Mouse (Mus musculus) splenic B cell, adult 2 months (primary cell): ENCODE measurements around the gene Adgre1.
A peak's percentile ranks its signal among the peaks of the same experiment; 100 is the strongest.
"Not testable (repeated sequence)": the region's sequence is repeated elsewhere in the genome, so short reads cannot be mapped to it uniquely, and the experiment has no call there.

Experiments
- DNase-seq: peaks from one replicate; pipeline ENCODE4 v3.0.0-alpha.2; 2011; ENCODE audit warnings: low read depth, low spot score
- H3K27me3 ChIP-seq: 2 replicates; pipeline ENCODE4 v1.6.1; 2012; ENCODE audit warnings: mild to moderate bottlenecking, low read length, moderate library complexity, mixed read lengths; ENCODE audit not compliant: control insufficient read depth, poor library complexity, insufficient read depth, severe bottlenecking
- H3K36me3 ChIP-seq: 2 replicates; pipeline ENCODE4 v1.6.1; 2012; ENCODE audit warnings: mild to moderate bottlenecking, low read length, moderate library complexity, mixed read lengths; ENCODE audit not compliant: control insufficient read depth, poor library complexity, insufficient read depth, severe bottlenecking

Gene Adgre1

DNA sequence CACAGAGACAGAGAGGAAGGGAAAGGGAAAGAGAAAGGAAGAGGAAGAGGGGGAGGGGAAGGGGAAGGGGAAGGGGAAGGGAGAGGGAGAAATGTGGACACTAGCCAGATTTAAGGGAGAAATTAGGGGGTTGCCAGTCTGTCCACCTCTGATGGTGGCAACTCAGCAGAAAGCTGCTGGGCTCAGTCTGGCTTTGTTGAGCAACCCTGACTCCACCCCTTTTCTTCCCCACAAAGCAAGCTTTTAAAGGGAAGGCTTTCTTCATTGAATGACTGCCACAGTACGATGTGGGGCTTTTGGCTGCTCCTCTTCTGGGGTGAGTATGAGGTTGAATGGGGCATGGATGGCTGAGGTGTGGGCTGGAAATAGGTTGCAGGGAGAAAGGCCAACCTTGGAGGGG, at the start of gene Adgre1:
TSS of gene Adgre1 (plus strand) at position 251 of the 400 bp plus-strand sequence.
- no peak for DNase-seq
- H3K27me3 ChIP-seq: no peaks in the 10 kb centered on the region

DNA sequence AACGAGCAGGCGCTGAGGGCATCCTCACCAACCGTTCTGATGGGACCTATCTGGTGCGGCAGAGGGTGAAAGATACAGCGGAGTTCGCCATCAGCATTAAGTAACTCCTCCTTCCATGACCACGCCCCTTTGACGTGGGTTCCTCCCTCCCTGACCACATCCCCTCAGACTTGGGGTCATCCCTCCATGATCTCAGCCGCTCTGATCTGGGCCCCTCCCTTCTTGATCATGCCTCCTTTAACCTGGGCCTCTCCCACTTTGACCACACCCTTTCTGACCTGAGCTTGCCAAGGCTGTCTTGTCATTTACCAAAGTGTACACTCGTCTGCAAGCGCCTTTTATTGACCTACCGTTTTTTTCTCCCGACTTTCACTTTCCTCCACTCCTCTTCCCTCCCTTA, 46.7 kb upstream of the Adgre1 start:
- H3K36me3 ChIP-seq: peaks cover 23% of the 10 kb centered on the region
- no peaks in the 10 kb centered on the region for H3K27me3 ChIP-seq
- DNase-seq: no peak

More for the DNA sequence above, at the start of gene Adgre1:
- H3K36me3 ChIP-seq: no peaks in the 10 kb centered on the region

GRCm38 (mm10) chr17:57327615-57328014, 30.9 kb upstream of the Adgre1 start:
- Histone ChIP-seq H3K36me3 (peaks cover 14% of the 10 kb centered on the region), H3K27me3 (no peaks in the 10 kb centered on the region)
- DNase-seq: no peak

DNA sequence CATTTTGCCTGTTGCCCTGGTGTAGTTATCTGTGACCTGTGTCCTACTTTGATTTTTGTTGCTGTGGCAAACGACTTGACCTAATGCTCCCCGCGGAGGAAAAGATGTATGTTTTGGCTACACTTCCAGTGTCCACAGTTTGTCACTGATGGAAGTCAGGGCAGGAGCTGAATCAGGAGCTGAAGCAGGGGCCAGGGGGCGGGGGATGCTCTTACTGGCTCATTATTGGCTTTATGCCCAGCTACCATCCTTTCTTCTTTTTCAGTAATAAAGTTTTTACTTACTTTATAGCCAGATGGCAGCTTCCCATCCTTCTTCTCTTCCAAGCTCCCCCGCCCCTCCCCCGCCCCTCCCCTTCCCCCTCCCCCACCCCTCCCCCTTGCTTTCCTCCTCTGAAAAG, 29.5 kb upstream of the Adgre1 start:
- DNase-seq: no peak
- Histone ChIP-seq H3K27me3 (no peaks in the 10 kb centered on the region), H3K36me3 (peaks cover 10% of the 10 kb centered on the region)

DNA sequence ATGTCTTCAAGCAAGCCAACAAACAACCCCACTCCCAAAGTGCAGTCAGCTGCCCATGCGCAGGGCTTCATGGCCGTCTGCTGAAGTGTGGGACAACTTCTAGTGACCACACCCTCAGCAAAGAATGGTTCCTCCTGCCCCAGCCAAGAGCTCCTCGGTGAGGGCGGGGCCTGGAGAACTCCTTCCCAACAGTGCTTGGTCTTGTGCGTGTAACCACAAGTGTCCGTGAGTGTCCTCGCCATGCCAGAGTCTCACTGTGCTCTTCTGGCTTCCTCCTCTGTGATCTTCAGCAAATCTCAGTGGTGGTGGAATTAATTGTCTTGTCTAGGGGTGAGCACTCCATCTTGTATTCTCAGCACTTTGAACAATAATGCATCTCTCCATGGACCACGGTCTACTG, 27.5 kb upstream of the Adgre1 start:
- no peaks in the 10 kb centered on the region for H3K27me3 ChIP-seq
- no peak for DNase-seq
- peaks cover 7% of the 10 kb centered on the region for H3K36me3 ChIP-seq

DNA sequence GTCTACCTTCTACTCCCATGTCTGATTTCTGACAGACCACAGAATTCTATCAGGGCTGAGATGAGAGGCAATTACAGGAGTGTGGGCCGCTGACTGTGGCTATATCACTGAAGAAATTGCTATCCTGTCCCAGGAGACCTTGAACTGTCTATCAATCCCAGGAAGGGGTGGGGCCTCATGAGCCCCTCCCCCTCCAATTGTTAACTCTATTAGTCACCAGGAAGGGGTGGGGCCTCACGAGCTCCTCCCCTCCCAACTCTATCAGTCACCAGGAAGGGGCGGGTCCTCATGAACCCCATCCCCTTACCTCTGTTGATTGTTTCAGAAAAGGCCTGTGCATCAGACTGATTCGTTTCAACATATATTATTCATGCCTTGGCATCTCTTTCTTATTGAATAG, 26.2 kb upstream of the Adgre1 start:
- peak; percentile 52 for DNase-seq
- Histone ChIP-seq H3K27me3 (no peaks in the 10 kb centered on the region), H3K36me3 (peaks cover 5% of the 10 kb centered on the region)

GRCm38 (mm10) chr17:57334001-57334760, 24.3 kb upstream of the Adgre1 start:
- Histone ChIP-seq H3K36me3 (no peaks in the 10 kb centered on the region), H3K27me3 (no peaks in the 10 kb centered on the region)
- no peak for DNase-seq

DNA sequence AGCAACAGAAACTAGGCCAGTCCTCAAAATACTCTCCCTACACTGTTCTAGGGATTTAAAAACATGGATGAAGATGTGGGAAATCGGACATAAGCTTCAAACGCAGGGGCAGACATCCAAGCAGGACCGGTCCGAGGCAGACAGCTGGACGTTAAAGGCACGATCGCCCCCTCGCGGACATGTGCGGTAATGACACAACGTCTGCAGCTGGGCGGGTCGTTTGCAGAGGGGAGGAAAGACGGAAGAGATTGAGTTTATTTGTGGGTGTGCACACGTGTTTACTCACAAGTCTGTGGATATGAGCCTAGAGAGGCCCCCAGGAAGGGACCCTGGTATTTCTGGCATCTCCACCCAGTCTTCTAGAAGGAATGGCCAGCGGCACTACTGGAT, 23.7 kb upstream of the Adgre1 start:
- H3K27me3 ChIP-seq: no peaks in the 10 kb centered on the region
- peak; percentile 90 for DNase-seq
- no peaks in the 10 kb centered on the region for H3K36me3 ChIP-seq

DNA sequence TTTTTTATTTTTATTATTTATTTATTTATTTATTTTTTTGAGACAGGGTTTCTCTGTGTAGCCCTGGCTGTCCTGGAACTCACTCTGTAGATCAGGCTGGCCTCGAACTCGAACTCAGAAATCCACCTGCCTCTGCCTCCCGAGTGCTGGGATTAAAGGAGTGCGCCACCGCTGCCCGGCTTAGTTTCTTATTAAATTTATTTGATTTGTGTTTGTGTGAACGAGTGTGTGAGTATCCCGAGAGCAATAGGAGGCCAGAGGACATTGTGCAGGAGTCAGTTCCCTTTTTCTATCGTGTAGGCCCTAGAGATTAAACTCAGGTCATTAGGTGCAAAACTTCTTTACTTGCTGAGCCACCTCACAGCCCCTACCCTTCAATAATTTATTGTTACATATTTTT, 23.3 kb upstream of the Adgre1 start:
- peak; percentile 68 for DNase-seq
- H3K36me3 ChIP-seq: not testable (repeated sequence)

DNA sequence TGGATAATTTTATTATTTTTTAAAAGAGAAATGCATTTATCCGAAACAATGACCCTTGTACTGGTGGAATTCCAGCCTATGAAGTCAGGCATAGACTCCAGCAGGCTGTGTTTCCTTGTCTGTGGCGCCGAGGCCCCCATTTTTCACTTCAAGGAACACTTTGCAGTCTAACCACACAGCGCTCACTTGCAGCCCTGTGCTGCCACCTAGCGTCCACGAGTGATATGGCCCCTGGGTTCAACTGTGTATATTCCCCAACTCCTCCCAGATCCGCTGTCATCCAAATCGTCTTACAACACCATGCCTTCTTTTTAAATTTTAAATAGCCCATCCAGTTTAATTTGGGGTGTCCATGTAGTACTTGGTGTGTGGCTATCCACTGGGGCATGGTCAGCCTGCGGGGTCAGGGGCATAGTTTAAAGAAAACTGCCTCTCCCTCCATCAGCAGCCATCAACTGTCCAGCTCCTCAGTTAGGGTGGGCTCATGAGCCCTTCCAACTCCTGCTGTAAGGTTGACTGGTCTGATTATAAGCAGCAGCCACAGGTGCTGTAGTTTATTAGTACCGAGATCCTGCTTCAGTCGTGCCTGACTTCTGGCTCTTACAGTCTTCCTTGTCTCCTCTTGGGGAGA, 22.7 kb upstream of the Adgre1 start:
- peak; percentile 92 for DNase-seq
- no peaks in the 10 kb centered on the region for H3K36me3 ChIP-seq
- H3K27me3 ChIP-seq: no peaks in the 10 kb centered on the region

More for the DNA sequence above, 23.3 kb upstream of the Adgre1 start:
- H3K27me3 ChIP-seq: not testable (repeated sequence)

- no peaks in the 10 kb centered on the region for H3K27me3 ChIP-seq
- no peaks in the 10 kb centered on the region for H3K36me3 ChIP-seq
- DNase-seq: peak; percentile 54
Measured at GRCm38 (mm10) chr17:57337996-57338395, 20.5 kb upstream of the Adgre1 start.

- Histone ChIP-seq H3K36me3 (no peaks in the 10 kb centered on the region), H3K27me3 (no peaks in the 10 kb centered on the region)
- no peak for DNase-seq
Measured at GRCm38 (mm10) chr17:57339298-57339697, 19.2 kb upstream of the Adgre1 start.

GRCm38 (mm10) chr17:57341568-57341967, 16.9 kb upstream of the Adgre1 start:
- Histone ChIP-seq H3K36me3 (no peaks in the 10 kb centered on the region), H3K27me3 (no peaks in the 10 kb centered on the region)
- DNase-seq: no peak

DNA sequence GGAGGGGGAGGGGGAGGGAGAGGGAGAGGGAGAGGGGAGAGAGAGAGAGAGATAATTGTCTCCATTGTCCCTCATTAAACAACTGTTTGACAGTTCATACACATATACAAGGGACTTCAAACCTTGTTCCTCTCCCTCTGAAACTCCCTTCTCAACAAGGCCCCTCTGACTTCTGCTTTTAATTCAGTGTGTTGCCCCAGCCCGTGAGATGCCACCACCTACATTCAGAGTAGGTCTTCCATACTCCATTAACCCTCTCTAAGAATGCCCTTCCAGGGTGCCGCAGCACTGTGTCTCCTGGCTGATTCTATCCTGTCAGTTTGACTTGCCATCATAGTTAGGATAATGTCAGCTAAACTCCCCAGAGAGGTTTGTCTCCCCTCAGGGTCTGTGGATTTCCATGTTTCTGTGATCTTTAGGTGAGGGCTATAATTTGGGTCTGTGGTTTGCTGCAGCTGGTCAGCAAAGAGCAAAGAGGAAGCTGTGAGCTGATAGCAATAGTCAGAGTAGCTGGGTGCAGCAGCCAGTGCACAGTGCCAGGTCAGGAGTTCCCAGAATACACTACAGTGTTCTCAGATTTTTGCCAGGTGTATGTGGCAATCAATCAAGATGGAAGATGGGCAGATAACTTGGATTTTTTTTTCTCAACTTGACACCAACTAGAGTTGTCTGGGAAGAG, 14.3 kb upstream of the Adgre1 start:
- Histone ChIP-seq H3K36me3 (no peaks in the 10 kb centered on the region), H3K27me3 (no peaks in the 10 kb centered on the region)
- DNase-seq: peak; percentile 76

DNA sequence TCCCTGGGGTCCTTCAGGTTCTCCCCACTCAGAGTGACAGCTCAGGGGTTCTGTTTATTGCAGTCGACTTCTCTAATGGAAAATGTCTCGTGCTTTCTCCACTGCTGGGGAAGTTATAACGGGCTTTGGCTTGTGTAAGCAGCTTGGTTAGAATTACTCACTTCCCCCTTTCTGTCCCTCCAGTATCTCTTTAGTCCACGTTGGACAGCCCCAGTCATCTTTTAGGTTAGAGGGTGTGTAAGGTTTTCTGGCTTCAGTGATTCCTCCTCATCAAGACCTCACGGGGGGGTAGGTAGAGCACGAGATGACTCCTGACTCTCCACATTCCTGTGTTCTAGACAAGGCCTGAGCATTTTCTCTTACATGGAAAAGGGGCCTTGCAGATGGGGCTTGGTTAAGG, 11.5 kb upstream of the Adgre1 start:
- no peaks in the 10 kb centered on the region for H3K36me3 ChIP-seq
- no peaks in the 10 kb centered on the region for H3K27me3 ChIP-seq
- DNase-seq: peak; percentile 87
